Mouse (Mus musculus): ENCODE results near the gene Gpr156. TPM values are rescaled to one million over a fixed set of nuclear protein-coding genes. Genes with fewer than 3 reads are reported as not detected.
"Not testable (repeated sequence)": the region's sequence is repeated elsewhere in the genome, so short reads cannot be mapped to it uniquely, and the experiment has no call there.

Gpr156 gene
- polyA plus RNA-seq, 1 experiment from 2014 or later = 4.2 TPM

GRCm38 (mm10) chr16:38012382-38012781 is 96.1 kb downstream of the Gpr156 start:
- Histone ChIP-seq H3K27ac (ENCODE audit: low read depth, low read length) (no peak overlapping the region), H3K4me2 (no peak overlapping the region), H3K4me1 (ENCODE audit: control insufficient read depth, insufficient read depth, low read length) (no peaks in the 10 kb centered on the region), H3K9ac (ENCODE audit: low read length) (no peak overlapping the region), H3K27me3 (ENCODE audit: control insufficient read depth, insufficient read depth, low read length) (no peaks in the 10 kb centered on the region), H3K36me3 (ENCODE audit: control insufficient read depth, insufficient read depth, low read length) (no peaks in the 10 kb centered on the region), H3K9me3 (ENCODE audit: control insufficient read depth, low read length) (no peaks in the 10 kb centered on the region), H3K4me3 (ENCODE audit: low read depth, low read length) (no peak overlapping the region)
- 72% methylated on average over 5 of the region's 5 CpGs for WGBS
- DNase-seq (ENCODE audit: low spot score, missing footprints) (no peak), ATAC-seq (ENCODE audit: low FRiP score) (no peak)

- DNase-seq (ENCODE audit: low spot score, missing footprints) (no peak), ATAC-seq (ENCODE audit: low FRiP score) (no peak)
- H3K4me2 ChIP-seq = no peak overlapping the region
- no peaks in the 10 kb centered on the region for H3K4me1 ChIP-seq (ENCODE audit: control insufficient read depth, insufficient read depth, low read length)
- no peaks in the 10 kb centered on the region for H3K9me3 ChIP-seq (ENCODE audit: control insufficient read depth, low read length)
- no peak overlapping the region for H3K9ac ChIP-seq (ENCODE audit: low read length)
- WGBS = 84% methylated on average over 4 of the region's 4 CpGs
- no peak overlapping the region for H3K4me3 ChIP-seq (ENCODE audit: low read depth, low read length)
- H3K36me3 ChIP-seq (ENCODE audit: control insufficient read depth, insufficient read depth, low read length) = no peaks in the 10 kb centered on the region
- no peaks in the 10 kb centered on the region for H3K27me3 ChIP-seq (ENCODE audit: control insufficient read depth, insufficient read depth, low read length)
- H3K27ac ChIP-seq (ENCODE audit: low read depth, low read length) = no peak overlapping the region
Measured at GRCm38 (mm10) chr16:38012891-38013290, 96.6 kb downstream of the Gpr156 start.

- H3K4me1 ChIP-seq (ENCODE audit: control insufficient read depth, insufficient read depth, low read length) = peaks cover 2% of the 10 kb centered on the region
- H3K9me3 ChIP-seq (ENCODE audit: control insufficient read depth, low read length) = no peaks in the 10 kb centered on the region
- no peak overlapping the region for H3K4me3 ChIP-seq (ENCODE audit: low read depth, low read length)
- ATAC-seq (ENCODE audit: low FRiP score) = no peak
- no peak overlapping the region for H3K27ac ChIP-seq (ENCODE audit: low read depth, low read length)
- H3K27me3 ChIP-seq (ENCODE audit: control insufficient read depth, insufficient read depth, low read length) = no peaks in the 10 kb centered on the region
- 91% methylated on average over 4 of the region's 4 CpGs for WGBS
- no peak overlapping the region for H3K9ac ChIP-seq (ENCODE audit: low read length)
- no peak for DNase-seq (ENCODE audit: low spot score, missing footprints)
- no peaks in the 10 kb centered on the region for H3K36me3 ChIP-seq (ENCODE audit: control insufficient read depth, insufficient read depth, low read length)
- H3K4me2 ChIP-seq = no peak overlapping the region
Measured at GRCm38 (mm10) chr16:38014951-38015350, 98.7 kb downstream of the Gpr156 start.

- Histone ChIP-seq H3K27ac (ENCODE audit: low read depth, low read length) (no peak overlapping the region), H3K4me2 (no peak overlapping the region), H3K27me3 (ENCODE audit: control insufficient read depth, insufficient read depth, low read length) (no peaks in the 10 kb centered on the region), H3K9me3 (ENCODE audit: control insufficient read depth, low read length) (no peaks in the 10 kb centered on the region), H3K4me1 (ENCODE audit: control insufficient read depth, insufficient read depth, low read length) (peaks cover 2% of the 10 kb centered on the region), H3K9ac (ENCODE audit: low read length) (no peak overlapping the region), H3K4me3 (ENCODE audit: low read depth, low read length) (no peak overlapping the region), H3K36me3 (ENCODE audit: control insufficient read depth, insufficient read depth, low read length) (no peaks in the 10 kb centered on the region)
- ATAC-seq (ENCODE audit: low FRiP score) (no peak), DNase-seq (ENCODE audit: low spot score, missing footprints) (no peak)
- 89% methylated on average over 8 of the region's 8 CpGs for WGBS
Measured at GRCm38 (mm10) chr16:38016928-38017524, 100.7 kb downstream of the Gpr156 start.

GRCm38 (mm10) chr16:38017958-38018376 is 101.7 kb downstream of the Gpr156 start:
- DNase-seq (ENCODE audit: low spot score, missing footprints) (no peak), ATAC-seq (ENCODE audit: low FRiP score) (no peak)
- H3K36me3 ChIP-seq (ENCODE audit: control insufficient read depth, insufficient read depth, low read length) = no peaks in the 10 kb centered on the region
- H3K27ac ChIP-seq (ENCODE audit: low read depth, low read length) = no peak overlapping the region
- no peak overlapping the region for H3K9ac ChIP-seq (ENCODE audit: low read length)
- no peak overlapping the region for H3K4me3 ChIP-seq (ENCODE audit: low read depth, low read length)
- WGBS = 24% methylated on average over 4 of the region's 4 CpGs
- H3K27me3 ChIP-seq (ENCODE audit: control insufficient read depth, insufficient read depth, low read length) = no peaks in the 10 kb centered on the region
- peaks cover 2% of the 10 kb centered on the region for H3K4me1 ChIP-seq (ENCODE audit: control insufficient read depth, insufficient read depth, low read length)
- H3K4me2 ChIP-seq = no peak overlapping the region
- H3K9me3 ChIP-seq (ENCODE audit: control insufficient read depth, low read length) = no peaks in the 10 kb centered on the region

GRCm38 (mm10) chr16:38032644-38033043 is 116.3 kb downstream of the Gpr156 start:
- ATAC-seq (ENCODE audit: low FRiP score) = no peak
- 89% methylated on average over 9 of the region's 9 CpGs for WGBS
- H3K36me3 ChIP-seq (ENCODE audit: control insufficient read depth, insufficient read depth, low read length) = no peaks in the 10 kb centered on the region
- H3K4me2 ChIP-seq = no peak overlapping the region
- H3K9ac ChIP-seq (ENCODE audit: low read length) = no peak overlapping the region
- H3K4me3 ChIP-seq (ENCODE audit: low read depth, low read length) = no peak overlapping the region
- no peak for DNase-seq (ENCODE audit: low spot score, missing footprints)
- no peaks in the 10 kb centered on the region for H3K9me3 ChIP-seq (ENCODE audit: control insufficient read depth, low read length)
- H3K27me3 ChIP-seq (ENCODE audit: control insufficient read depth, insufficient read depth, low read length) = no peaks in the 10 kb centered on the region
- H3K27ac ChIP-seq (ENCODE audit: low read depth, low read length) = no peak overlapping the region
- H3K4me1 ChIP-seq (ENCODE audit: control insufficient read depth, insufficient read depth, low read length) = no peaks in the 10 kb centered on the region

- ATAC-seq (ENCODE audit: low FRiP score) = no peak
- H3K27me3 ChIP-seq (ENCODE audit: control insufficient read depth, insufficient read depth, low read length) = no peaks in the 10 kb centered on the region
- no peaks in the 10 kb centered on the region for H3K4me1 ChIP-seq (ENCODE audit: control insufficient read depth, insufficient read depth, low read length)
- no peak overlapping the region for H3K4me2 ChIP-seq
- H3K9me3 ChIP-seq (ENCODE audit: control insufficient read depth, low read length) = no peaks in the 10 kb centered on the region
- no peak overlapping the region for H3K9ac ChIP-seq (ENCODE audit: low read length)
- 74% methylated on average over 5 of the region's 5 CpGs for WGBS
- H3K36me3 ChIP-seq (ENCODE audit: control insufficient read depth, insufficient read depth, low read length) = no peaks in the 10 kb centered on the region
- H3K4me3 ChIP-seq (ENCODE audit: low read depth, low read length) = no peak overlapping the region
- no peak overlapping the region for H3K27ac ChIP-seq (ENCODE audit: low read depth, low read length)
- no peak for DNase-seq (ENCODE audit: low spot score, missing footprints)
Measured at GRCm38 (mm10) chr16:38033071-38033470, 116.8 kb downstream of the Gpr156 start.

GRCm38 (mm10) chr16:38038101-38038500 is 121.8 kb downstream of the Gpr156 start:
- not testable (repeated sequence) for H3K9ac ChIP-seq (ENCODE audit: low read length); H3K27me3 ChIP-seq (ENCODE audit: control insufficient read depth, insufficient read depth, low read length); H3K9me3 ChIP-seq (ENCODE audit: control insufficient read depth, low read length); H3K4me1 ChIP-seq (ENCODE audit: control insufficient read depth, insufficient read depth, low read length); H3K36me3 ChIP-seq (ENCODE audit: control insufficient read depth, insufficient read depth, low read length); DNase-seq (ENCODE audit: low spot score, missing footprints); H3K4me3 ChIP-seq (ENCODE audit: low read depth, low read length); ATAC-seq (ENCODE audit: low FRiP score); H3K27ac ChIP-seq (ENCODE audit: low read depth, low read length); H3K4me2 ChIP-seq
- 86% methylated on average over 4 of the region's 4 CpGs for WGBS

GRCm38 (mm10) chr16:38042160-38042559 is 125.9 kb downstream of the Gpr156 start:
- Histone ChIP-seq H3K4me3 (ENCODE audit: low read depth, low read length) (no peak overlapping the region), H3K4me2 (no peak overlapping the region), H3K36me3 (ENCODE audit: control insufficient read depth, insufficient read depth, low read length) (no peaks in the 10 kb centered on the region), H3K9ac (ENCODE audit: low read length) (no peak overlapping the region), H3K27me3 (ENCODE audit: control insufficient read depth, insufficient read depth, low read length) (no peaks in the 10 kb centered on the region), H3K27ac (ENCODE audit: low read depth, low read length) (no peak overlapping the region), H3K4me1 (ENCODE audit: control insufficient read depth, insufficient read depth, low read length) (no peaks in the 10 kb centered on the region), H3K9me3 (ENCODE audit: control insufficient read depth, low read length) (no peaks in the 10 kb centered on the region)
- no peak for ATAC-seq (ENCODE audit: low FRiP score)
- DNase-seq (ENCODE audit: low spot score, missing footprints) = no peak
- WGBS = 83% methylated on average over 1 of the region's 1 CpGs
